Mouse (Mus musculus) c-Kit-positive CD71-negative TER-119-negative erythroid progenitor cells, embryonic 14.5 days (primary cell): ENCODE data around the gene Sgpl1.

Experiments
- DNase-seq: peaks from one replicate; pipeline ENCODE4 v3.0.0-alpha.2; 2013; ENCODE audit warnings: low read depth

The Sgpl1 gene

DNA sequence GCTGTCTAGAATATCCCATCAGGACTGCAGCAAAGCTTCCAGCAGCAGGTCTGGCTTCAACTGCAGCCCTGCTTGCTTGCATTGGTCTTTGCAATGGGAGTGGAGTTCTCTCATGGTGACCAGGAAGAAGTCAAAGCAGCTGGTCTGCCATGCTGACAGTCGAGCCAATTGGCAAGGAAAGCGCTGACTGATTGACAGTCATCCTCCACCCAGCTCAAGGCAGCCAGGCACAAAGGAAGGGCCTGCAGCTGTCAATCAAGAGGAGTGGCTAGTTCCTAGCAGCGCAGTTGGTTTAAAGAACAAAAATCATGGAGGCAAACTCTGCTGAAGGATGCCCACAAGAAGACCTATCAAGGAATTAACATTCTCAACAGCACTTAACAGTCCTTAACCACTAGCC lies 61.0 kb downstream of the Sgpl1 start:
- no peak for DNase-seq

- DNase-seq: no peak
Observed at GRCm38 (mm10) chr10:61085364-61085763, 62.1 kb downstream of the Sgpl1 start.

DNA sequence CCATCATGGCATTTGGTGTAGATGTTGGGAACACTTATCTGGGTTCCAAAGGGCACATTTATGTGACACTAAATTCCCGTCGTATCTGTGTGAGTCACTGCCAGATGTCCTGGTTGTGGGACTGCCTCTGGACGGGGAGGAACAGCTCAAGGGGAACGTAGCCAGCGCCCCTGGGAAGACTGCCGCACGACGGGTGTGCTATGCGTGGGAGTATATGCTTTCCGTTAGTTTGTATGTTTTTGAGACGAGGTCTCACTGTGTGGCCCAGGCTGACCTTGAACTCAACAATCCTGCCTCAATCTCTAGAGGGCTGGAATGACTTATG lies 66.6 kb downstream of the Sgpl1 start:
- DNase-seq: no peak

- peak; percentile 24 for DNase-seq
Observed at GRCm38 (mm10) chr10:61080227-61080930, 67.1 kb downstream of the Sgpl1 start.

DNA sequence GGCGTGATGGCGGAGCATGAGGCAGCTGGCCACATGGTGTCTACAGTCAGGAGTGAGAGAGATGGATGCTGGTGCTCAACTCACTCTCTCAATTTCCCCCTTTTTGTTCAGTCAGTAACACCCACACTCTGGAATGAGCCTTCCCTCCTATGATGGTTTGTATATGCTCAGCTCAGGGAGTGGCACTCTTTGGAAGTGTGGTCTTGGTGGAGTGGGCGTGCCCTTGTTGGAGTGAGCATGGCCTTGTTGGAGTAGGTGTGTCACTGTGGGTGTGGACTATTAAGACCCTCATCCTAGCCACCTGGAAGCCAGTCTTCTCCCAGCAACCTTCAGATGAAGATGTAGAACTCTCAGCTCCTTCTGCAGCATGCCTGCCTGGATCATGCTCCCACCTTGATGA lies 71.9 kb downstream of the Sgpl1 start:
- no peak for DNase-seq

GRCm38 (mm10) chr10:61074643-61075042 lies 72.9 kb downstream of the Sgpl1 start:
- DNase-seq: no peak

- peak; percentile 35 for DNase-seq
Observed at GRCm38 (mm10) chr10:61072324-61072723, 75.2 kb downstream of the Sgpl1 start.

DNA sequence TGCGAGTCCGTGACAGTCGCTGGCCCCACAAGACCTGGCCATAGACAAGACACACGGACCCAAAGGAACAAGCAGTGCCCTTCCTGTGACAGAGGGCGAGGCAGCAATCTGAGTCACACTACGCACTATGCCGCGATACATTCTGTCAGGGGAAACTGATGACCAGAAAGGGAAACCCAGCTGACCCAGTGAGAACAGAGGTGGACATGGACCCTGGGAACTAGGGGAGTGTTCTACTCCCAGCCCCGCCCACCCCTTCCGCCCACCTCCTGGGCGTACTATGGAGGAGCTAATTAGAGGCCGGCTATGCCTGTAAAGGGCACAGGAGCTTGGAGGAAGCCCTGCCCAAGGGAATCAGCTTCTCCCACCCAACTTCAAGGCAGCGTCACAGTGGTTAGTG lies 78.3 kb downstream of the Sgpl1 start:
- DNase-seq: no peak

DNA sequence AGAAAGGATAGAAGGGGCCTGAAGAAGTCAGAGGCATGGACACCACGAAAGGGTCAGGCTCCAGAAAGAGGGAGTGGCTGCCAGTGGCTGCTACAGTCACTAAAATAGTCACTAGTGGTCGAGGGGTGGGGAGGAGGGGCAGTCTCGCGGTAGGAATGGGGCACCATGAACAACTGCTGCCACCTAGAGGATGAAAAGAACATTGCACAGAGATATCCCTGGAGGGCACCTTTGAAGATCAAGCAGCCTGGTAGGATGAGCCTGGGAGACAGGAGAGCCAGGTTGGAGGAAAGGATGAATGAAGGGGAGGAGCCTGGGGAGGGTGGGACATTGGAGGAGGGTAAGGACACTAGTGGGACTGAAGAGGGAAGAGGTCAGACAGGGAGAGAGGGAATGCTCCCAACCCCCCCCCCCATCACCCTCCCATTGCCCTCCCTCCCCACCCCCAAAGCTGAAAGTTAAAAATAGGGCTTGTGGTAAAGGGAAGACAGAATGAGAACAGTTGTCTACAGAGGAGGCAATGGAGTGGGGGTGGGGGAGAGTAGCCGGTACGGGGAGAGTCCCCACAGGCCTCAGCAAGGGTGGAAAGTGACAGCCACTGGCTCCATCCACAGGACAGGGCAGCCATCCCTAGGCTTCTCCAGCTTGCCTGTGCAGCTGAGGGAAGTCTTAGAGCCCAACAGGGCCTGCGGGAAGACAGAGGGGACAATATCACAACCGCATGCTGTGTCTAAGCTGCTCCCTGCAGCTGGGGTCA lies 78.9 kb downstream of the Sgpl1 start:
- peak; percentile 64 for DNase-seq

DNA sequence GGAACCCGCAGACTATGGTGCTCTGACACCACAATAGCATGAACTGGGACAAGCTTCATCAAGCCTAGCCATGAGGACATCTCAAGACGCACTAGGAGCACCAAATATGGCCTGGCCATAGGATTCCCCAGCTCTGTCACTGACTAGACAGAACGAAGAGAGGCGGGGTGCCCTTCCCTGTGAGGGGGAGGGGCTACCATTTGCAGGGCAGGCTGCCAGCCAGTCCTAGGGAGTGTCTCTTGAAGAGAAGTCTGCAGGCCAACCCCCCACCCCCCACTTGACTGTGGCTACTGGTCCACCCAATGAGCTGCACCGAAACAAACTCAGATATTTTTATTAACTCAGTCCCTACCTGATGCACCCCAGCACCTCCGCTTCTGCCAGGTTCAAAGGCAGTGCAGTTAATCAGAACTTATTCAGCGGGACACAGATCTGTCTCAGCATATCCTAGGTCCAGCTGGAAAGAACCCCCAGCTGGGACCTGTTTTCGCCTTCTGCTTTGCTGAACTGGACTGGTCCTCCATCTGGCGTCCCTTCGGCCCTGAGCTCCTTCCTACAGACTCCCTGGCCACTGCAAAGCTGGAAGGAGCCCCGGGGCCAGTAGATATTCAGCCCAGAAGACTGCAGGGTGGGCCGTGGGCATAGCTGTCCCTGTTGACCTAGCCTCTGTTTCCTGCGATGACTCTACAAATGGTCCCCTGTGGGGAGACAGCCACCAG lies 82.1 kb downstream of the Sgpl1 start:
- no peak for DNase-seq

DNA sequence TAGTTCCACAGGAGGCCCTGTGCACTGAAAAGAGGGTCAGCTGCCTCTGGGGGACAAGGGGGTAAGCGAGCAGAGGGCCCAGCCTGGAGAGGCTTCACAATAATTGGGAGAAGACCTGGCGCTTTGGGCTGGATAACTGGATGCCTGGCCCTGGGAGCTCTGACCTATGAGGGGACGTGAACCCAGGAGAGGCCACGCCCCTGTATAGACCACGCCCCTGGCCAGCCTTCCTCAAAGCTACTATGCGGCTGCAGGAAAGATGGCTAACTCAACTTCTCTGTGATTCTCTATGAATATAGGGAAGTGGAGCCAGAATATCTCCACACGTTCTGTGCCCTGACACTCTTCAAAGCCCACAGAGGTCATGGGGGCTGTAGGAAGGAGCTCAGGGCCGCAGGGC lies 82.9 kb downstream of the Sgpl1 start:
- DNase-seq: peak; percentile 30

GRCm38 (mm10) chr10:61063271-61063864 lies 84.1 kb downstream of the Sgpl1 start:
- DNase-seq: no peak

DNA sequence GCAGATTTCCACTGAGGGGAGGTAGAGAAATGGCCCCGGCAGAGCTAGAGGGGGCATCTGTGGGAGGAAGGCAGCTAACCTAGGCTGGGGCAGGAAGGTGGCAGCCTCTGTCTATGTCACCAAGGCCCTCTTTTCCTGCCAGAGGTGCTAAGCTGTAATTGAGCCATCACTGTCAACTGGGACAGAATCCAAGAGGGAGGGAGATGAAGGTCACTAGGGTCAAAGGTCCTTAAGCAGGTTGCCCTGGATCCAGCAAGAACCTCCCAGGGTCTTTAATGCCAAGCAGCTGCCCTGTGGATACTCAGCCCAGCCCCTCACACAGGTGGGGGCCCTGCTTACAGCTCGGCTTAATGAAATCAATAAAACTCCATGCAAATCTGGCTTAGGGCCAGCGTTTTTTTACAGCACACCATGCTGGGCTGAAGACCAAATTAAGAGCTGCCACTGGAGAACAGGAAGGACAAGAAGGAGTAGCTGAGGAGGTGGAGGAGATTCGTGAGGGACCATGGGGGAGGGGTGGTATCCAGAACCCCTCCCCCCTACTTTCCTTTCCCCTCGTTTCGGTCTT lies 87.9 kb downstream of the Sgpl1 start:
- no peak for DNase-seq

DNA sequence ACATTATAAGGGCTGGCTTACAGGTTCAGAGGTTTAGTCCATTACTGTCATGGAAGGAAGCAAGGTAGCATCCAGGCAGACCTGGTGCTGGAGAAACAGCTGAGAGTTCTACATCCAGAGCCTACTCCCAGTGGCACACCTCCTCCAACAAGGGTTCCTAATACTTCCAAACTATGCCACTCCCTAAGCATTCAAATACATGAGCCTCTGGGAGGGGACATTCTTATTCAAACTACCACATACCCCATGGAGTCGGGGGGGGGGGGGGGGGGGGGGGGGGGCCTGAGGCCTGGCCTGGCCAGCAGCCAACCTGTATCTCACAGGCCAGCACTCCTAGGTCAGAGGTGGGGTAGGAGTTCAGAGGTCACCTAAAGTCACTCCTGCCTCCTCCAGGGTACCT lies 88.4 kb downstream of the Sgpl1 start:
- no peak for DNase-seq

DNA sequence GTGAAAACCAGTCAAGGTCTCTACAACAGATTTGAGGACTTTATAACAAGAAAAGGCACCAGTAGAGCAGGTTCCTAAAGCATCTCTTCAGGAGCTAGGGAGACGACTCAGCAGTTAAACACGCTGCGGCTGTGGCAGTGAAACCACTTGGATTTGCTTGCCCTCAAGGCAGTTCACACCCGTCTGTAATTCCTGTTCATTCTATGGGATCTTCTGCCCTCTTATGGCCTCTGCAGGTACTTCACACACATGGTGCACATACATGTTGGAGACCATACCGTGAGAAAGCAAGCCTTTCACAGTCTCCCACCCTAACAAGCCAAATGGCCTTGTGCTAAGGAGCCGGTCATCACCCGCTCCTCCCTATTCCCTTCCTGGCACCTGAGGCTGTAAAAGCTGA lies 90.8 kb downstream of the Sgpl1 start:
- no peak for DNase-seq

DNA sequence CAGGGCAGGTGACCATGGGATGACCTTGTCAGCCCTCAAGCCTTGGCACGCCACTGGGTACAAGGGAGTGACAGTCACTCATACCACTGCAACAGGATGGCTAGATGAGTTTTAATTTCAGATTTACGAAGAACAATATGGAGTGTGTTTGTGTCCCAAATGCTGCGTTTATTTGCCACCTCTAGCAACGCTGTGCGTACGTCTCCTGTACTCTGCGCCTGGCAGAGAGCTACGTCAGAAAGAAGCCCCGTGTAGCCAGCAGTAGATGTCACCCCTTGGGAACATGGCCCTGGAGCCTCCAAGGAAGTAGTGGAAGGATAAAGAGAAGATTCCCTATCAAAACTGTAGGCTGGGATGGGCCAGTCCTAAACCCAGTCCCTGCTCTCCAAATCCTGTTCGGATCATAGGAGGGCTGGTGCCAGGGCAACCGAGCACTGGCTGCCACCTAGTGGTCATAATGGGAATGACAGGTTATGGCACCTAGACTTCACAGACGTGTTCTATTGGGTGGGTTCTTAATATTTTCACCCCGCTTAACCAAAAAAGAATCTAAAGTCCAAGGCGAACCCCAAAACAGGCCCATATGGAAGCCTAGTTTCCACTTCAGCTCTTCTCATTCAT lies 95.4 kb downstream of the Sgpl1 start:
- peak; percentile 39 for DNase-seq
